Mouse (Mus musculus) frontal cortex, postnatal 10 days (tissue): Measurements from ENCODE around the gene Pdia5.

Experiments
- DNase-seq, 2 experiments: peaks; one replicate each; pipeline ENCODE4 v3.0.0; 2022; ENCODE audit warnings: low spot score in 2 of 2, mixed read lengths in 1 of 2

Gene Pdia5

DNA sequence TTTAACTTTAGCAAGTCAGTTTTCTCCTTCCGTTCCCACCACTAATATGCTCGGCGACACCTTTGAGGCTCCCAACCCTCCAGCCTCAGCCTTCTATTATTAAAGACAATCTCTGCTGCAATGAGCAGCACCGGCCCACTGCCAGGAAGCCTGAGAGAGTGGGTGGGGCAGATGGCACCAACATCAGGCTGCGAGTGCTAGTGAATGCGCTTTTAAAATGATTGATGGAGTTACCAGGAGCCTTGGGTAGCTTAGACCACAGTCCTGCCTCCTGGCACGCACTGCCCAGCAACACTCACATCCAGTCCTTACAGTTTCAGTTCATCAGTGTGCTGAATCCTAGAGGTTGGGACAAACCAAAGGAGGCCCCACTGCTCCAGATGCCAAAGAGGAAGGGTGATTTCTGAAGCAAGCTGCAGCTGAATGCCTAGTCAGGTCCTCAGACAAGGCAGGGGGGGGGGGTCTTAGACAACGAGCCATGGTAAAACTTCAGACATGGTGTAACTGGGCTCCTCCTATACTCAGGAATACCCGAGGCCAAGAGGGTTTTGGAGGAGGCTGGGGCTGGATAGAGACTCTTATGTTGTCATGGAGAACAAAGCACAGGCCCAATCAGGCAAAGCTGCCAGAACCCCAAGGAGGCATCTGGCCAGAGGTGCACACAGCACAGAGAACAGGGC, 49.2 kb downstream of the Pdia5 start:
- peak; percentile 32 to 47 for DNase-seq

DNA sequence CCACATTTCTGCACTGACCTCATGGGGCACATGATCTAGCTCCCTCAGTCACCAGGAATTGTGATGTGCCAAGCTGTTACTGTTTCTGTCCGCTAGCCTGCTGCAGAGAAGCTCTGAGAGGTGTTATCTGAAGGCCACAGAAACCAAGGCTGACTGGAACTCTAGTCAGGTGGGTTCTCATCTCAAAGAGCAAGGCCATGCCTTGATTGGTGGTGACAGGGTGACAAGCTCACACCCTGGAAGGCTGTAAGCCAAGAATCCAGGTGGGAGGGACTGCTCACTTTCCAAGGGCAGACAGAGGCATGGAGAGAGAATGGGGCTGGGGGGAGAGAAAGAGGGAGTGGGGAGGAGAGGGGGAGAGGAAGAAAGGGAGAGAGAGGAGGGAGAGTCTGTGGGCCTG, 51.6 kb downstream of the Pdia5 start:
- DNase-seq, result no peak

GRCm38 (mm10) chr16:35431608-35432007, 59.1 kb downstream of the Pdia5 start:
- no peak for DNase-seq

DNA sequence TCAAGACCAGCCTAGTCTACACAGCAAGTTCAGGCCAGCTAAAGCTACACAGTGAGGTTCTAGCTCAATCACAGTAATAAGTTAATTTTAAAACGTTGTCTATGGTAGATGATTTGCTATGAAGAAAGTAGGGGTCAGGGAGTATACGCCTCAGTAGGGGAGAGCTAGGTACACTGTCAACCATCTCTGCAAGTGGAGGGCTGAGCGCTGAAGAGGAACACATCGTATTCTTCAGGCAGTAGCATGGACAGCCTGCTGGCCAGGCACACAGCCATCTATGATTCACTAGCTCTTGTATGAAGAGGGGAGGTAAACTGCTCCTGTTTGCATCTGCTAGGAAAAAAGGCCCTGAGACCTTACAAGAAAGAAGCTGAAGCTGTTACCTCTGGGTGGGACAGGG, 65.7 kb downstream of the Pdia5 start:
- DNase-seq, result no peak

DNA sequence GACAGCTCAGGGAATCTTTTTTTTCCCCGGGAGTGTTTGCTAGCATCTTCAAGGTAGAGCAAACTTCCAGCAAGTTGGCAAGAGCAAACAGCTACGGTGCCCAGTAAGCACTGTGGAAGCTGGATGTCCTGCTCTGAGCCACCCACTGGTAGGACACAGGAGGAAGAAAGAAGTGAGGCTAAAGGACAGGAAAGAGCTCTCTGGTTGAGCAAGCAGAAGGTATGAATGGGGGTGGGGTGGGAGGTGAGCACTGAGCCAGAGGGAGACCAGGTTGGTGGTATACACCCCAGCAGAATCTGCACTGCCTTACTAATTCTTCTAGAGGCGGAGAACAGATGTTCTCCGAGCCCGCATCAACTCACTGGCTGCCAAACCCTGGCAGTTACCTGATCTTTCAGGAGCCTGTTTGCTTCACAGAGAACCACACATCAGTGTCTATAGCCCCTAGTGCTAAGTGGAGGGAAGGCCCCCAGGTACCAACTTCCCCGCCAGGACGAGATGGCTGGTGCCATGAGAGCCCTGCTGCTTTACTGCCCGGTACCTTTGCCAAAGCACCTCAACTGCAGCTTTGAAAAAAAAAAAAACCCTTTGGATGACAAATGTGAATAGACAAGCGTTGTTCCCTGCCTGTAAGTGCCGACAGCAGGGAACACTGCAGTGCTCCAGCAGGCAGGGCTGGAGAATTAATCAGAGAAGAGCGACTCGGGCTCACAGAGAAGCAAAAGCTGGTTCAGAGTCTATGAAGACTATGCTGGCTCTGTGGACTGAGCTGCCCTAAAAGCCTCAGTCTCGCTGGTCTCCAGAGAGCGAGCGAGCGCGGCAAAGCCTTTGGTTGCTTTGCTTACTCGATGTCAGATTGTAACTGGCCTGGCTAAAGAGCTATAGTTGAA, 67.2 kb downstream of the Pdia5 start:
- no peak for DNase-seq

DNA sequence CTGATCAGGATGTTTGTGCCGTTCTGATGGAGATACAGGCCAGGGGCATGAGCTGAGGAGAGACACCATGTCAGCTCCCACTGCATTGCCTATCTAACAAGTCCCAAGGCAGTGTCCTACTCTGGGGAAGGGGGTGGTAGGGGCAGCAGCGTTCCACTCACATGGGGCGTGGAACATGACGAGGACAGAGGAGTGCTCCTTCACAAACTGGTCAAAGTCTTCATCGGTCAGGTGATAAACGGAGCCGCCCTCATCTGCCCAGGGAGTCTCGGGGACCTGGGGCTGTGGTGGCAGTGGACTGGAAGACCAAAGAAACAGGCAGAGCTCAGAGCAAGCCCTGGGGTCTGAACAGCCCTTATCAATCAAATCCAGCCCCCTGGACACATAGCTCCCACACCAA, 68.0 kb downstream of the Pdia5 start:
- no peak for DNase-seq

DNA sequence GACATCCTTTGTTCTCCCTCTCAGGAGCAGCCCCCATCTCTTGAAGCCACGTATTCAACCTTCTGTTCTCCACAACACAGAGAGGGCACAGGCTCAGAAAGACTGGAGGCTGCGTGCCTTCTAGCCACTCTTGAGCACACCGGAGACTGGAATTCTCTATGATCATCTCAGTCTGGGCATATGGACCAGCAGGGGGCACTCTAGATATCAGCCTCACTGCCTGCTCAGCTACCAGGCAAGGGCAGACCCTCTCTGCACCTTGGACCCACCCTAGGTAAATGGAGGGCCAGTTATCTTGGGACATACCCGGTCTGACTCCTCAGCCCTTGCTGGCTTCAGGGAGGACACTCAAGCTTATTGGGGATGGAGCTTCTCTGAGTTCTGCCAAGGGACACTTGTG, 68.5 kb downstream of the Pdia5 start:
- DNase-seq, result no peak

- no peak for DNase-seq
Observed at GRCm38 (mm10) chr16:35414616-35415015, 76.1 kb downstream of the Pdia5 start.

DNA sequence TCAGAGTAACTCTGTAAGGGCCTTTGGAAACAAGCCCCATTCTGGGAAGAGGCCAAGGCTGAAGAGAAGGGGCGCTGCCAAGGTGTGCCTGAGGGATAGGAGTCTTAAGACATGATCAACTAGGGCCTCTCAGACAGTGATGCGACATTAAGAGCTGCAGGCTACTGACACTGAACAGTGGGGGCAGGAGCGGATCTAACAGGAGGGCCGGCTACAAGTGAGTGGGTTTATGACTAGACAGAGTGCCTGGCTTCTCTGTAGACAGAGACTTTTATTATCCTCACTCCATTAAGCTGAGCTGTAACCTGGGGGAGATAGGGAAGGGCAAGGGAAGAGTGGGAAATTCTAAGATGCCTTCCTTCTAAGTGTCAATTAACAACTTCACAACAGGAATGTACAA, 84.0 kb downstream of the Pdia5 start:
- no peak for DNase-seq

DNA sequence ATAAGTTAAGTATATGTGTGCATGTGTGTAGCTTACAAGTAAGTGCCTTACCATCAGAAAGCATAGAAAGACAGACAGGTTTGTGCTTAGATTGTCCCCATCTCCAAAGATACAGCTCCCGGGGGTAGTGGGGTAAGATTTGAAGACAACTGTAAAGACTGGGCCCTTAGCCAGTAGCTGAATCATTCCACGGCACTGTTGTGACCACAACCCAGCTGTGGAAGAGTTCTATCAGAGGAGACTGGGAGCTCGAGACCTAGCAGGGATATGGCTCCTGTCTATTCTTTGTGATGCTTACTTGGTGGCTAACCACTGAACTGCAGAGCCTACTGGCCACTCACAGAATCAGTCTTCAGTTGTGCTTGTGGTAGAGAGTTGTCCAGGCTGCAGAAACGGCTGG, 84.5 kb downstream of the Pdia5 start:
- DNase-seq, result no peak

- DNase-seq, result no peak
Observed at GRCm38 (mm10) chr16:35405348-35406080, 85.2 kb downstream of the Pdia5 start.

DNA sequence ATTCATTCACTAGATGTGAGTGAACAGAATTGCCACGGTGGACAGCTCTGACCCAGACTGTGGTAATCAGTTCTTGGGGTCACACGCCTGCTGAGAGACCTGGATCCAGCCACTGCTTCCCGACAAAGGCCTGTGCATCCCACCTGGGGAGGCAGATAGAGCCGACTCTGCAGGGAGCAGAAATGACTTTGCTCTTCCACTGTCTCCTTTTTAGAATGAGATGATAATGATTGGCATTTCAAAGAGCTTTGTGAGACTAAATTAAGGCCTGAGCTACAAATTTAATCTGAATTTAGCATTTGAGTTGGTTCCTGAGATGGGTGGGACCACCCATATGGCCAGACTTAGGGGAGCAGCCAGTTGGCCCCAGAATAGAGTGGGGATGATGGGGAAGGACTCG, 85.8 kb downstream of the Pdia5 start:
- DNase-seq, result no peak

DNA sequence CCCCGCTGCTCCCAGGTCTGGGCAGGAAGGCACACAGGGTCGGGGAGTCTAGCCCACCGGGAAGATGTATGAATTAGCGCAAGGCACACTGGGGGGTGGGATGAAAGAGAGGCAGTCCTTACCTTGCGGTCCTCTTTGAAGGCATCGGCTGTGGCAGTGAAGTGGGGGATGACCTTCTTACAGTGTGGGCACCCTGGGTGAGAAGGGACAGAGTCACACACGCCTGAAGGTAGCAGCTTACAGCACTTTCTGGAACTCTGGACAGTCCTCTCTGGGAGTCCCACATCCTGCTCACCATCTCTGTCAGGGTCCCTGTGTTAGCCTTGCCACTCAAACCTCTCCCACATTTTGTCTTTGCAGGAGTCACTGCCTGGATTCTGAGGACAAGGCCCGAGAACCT, 86.8 kb downstream of the Pdia5 start:
- no peak for DNase-seq

DNA sequence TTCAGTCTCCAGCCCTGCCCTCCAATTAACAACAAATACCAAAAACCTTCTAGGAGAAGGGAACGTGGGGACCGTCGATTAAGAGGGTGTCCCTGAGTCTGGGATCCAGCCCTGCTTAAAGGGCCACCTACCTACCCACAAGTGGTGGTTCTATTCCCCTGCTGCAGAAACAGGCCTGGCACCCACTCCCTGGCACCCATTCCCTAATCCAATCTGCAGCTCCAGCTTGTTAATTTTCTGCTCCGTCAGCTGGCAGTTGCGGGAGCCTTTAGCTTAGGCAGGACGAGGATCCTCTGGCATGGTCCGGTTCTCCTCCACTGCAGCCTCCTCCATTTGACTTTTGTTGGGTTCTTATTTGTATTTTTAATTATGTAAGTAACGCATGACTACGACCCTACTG, 87.3 kb downstream of the Pdia5 start:
- DNase-seq, result no peak

DNA sequence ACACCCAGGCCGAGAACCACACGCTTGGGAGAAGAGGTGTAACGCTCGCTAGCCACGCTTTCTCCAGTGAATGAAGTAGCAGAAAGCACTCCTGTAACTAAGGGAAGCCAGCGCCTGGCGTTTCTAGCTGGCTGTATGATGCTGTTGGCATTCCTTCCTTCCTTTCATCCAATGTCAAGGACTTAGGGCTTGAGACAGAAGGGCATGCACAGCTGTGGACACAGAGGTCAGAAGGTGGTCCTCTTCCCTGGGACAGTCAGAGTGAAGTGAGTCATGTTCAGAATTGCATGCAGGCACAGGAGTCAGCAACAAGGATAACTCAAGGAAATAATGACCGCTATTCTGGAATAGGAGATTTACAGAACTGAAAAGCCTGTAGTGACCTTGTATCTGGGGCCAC, 97.9 kb downstream of the Pdia5 start:
- DNase-seq, result no peak

DNA sequence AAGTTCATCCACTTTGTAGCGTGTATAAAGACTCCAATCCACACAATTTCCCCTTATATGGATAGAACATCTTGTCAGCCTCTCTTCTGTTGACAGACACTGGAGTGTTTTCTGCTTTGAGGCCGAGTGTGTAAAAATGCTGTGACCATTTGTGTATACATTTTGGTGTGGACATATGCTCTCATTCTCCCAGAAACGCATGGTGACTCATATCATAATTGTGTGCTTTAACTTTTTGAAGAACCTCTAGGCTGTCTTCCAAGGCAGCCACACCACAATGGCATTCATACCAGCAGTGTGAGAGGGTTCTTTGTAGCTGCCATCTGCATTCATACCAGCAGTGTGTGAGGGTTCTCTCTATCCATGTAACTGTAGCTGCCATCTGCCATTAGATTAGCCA, 105.0 kb downstream of the Pdia5 start:
- DNase-seq, result no peak

- no peak for DNase-seq
Observed at GRCm38 (mm10) chr16:35380048-35380447, 110.6 kb downstream of the Pdia5 start.

- DNase-seq, result no peak
Observed at GRCm38 (mm10) chr16:35379344-35379743, 111.3 kb downstream of the Pdia5 start.

GRCm38 (mm10) chr16:35364063-35364428, 126.6 kb downstream of the Pdia5 start:
- DNase-seq, result no peak

DNA sequence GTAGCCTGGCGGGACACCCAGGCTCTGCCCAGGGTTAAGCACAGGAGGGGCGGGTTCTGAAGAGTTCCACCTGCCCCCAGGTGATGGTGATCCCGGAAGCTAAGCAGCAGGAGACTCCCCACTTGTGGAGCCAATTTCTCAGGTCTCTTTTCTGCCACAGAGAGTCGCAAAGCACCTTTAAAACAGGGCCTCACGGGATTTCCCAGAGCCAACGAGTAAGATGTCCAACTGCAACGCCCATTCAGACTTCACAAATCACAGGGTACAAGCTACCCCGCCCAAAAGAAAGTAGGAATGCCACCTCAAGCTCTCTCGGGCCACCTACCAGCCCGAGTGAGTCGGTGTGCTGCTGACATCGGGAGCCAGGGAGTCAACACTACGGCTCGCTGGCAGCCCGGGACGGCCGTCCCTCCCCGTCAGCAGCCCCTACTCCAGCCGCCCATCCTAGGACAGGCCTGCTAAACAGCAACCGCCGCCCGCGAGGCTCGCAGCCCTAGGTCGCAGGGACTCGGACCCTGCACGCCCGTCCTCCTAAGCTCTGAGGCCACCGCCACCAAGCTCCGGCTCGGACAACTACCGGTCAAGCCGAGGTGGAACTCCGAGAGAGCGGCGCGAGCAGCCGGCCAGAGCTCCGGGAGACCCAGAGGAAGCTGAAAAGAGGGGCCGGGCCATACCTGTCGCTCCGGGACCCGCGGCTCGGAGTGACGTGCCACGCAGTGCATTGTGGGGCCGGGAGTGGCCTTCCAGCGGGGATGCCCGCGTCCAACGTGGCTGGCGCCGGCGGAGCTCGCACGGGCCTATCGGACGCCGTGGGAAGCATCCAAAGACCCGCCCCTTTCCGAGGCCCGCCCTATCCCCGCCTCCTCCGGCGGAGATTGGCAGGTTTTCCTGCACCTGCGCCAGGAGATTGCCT, 127.3 kb downstream of the Pdia5 start, which contains the start of gene Sec22a:
Gene Sec22a, minus strand, starts transcription at position 769 of the 913 bp plus-strand sequence.
- peak; percentile 86 to 94 for DNase-seq

DNA sequence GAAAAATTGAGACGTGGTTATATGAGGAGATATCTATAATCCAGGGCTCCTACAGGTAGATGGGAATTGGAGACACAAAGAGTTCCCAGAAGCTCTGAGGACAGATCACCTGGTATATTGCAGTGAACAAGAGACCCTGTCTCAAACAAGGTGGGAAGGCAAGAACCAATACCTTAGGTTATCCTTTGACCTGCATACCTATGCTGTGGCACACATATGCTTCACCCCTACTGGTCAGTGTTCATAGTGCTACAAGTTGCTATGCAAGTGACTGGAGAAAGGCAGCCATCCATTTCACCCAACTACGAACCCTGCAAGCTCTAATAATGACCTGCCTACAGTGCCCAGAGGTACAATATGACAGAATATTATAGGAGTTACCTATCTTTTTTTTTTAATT, 128.5 kb downstream of the Pdia5 start:
- no peak for DNase-seq
